Mouse (Mus musculus) heart, embryonic 11.5 days (tissue): ENCODE measurements around the gene Mnt. TPM values are rescaled to one million over a fixed set of nuclear protein-coding genes. Genes with fewer than 3 reads are reported as not detected.
A peak's percentile ranks its signal among the peaks of the same experiment; 100 is the strongest.

Source experiments
- ATAC-seq: fragments of 200-750 bp; cut with Nextera tagmentation; replicated peaks from 2 replicates; pipeline ENCODE4 v1.8.0; 2017; ENCODE audit warnings: moderate library complexity; ENCODE audit not compliant: insufficient number of reproducible peaks, low FRiP score, low TSS enrichment
- H3K27ac ChIP-seq: fragments of 300-500 bp; sonication (generic); 2 replicates; pipeline ENCODE4 v1.5.1; 2014; ENCODE audit warnings: mild to moderate bottlenecking, low read depth, low read length
- H3K27me3 ChIP-seq: fragments of 300-500 bp; sonication (generic); 2 replicates; pipeline ENCODE4 v1.6.1; 2014; ENCODE audit warnings: mild to moderate bottlenecking, low read length, mixed read lengths; ENCODE audit not compliant: control insufficient read depth, insufficient read depth
- H3K36me3 ChIP-seq: fragments of 300-500 bp; sonication (generic); 2 replicates; pipeline ENCODE4 v1.6.1; 2014; ENCODE audit warnings: mild to moderate bottlenecking, low read length, moderate library complexity, mixed read lengths; ENCODE audit not compliant: control insufficient read depth, insufficient read depth
- H3K4me1 ChIP-seq: fragments of 300-500 bp; sonication (generic); 2 replicates; pipeline ENCODE4 v1.6.1; 2014; ENCODE audit warnings: low read length; ENCODE audit not compliant: control insufficient read depth, insufficient read depth
- H3K4me2 ChIP-seq: fragments of 300-500 bp; sonication (generic); 2 replicates; pipeline ENCODE4 v1.6.1; 2014; ENCODE audit warnings: mild to moderate bottlenecking, moderate library complexity
- H3K4me3 ChIP-seq: fragments of 300-500 bp; sonication (generic); 2 replicates; pipeline ENCODE4 v1.5.1; 2014; ENCODE audit warnings: low read depth, low read length
- H3K9ac ChIP-seq: fragments of 300-500 bp; sonication (generic); 2 replicates; pipeline ENCODE4 v1.6.1; 2014; ENCODE audit warnings: mild to moderate bottlenecking, low read depth, low read length, moderate library complexity
- H3K9me3 ChIP-seq: fragments of 300-500 bp; sonication (generic); replicated peaks from 2 replicates; pipeline ENCODE4 v1.6.1; 2016; ENCODE audit warnings: low read length; ENCODE audit not compliant: control insufficient read depth
- WGBS: fragments of 180-500 bp; shearing (Covaris S2); extraction: QIAGEN DNeasy Blood & Tissue Kit; methylation state at CpG from one replicate; pipeline ENCODE4 v1.1.7; 2014; ENCODE audit not compliant: insufficient replicate concordance; 5-methylcytosine and 5-hydroxymethylcytosine counted together
- polyA plus RNA-seq: library from polyadenylated mRNA; unstranded; fragments of >200 nt; fragmentation: Nextera tagmentation; extraction: Ambion mirVana; gene quantifications from 2 replicates; pipeline ENCODE4 v1.2.1, GENCODE M21; 2014

Gene Mnt
- polyA plus RNA-seq, 1 experiment from 2014 or later, result 2.7 TPM

GRCm38 (mm10) chr11:74839860-74840715 lies 9.4 kb downstream of the Mnt start:
- no peak for ATAC-seq
- no peak overlapping the region for H3K4me2 ChIP-seq
- no peak overlapping the region for H3K27ac ChIP-seq
- peaks cover 8% of the 10 kb centered on the region; the same call in 1 of the 2 replicates for H3K36me3 ChIP-seq
- no peaks in the 10 kb centered on the region for H3K27me3 ChIP-seq
- 87% methylated on average over 19 of the region's 19 CpGs for WGBS
- no peak overlapping the region for H3K9ac ChIP-seq
- H3K9me3 ChIP-seq, result no peaks in the 10 kb centered on the region
- H3K4me3 ChIP-seq, result no peak overlapping the region
- H3K4me1 ChIP-seq, result peaks cover 41% of the 10 kb centered on the region

DNA sequence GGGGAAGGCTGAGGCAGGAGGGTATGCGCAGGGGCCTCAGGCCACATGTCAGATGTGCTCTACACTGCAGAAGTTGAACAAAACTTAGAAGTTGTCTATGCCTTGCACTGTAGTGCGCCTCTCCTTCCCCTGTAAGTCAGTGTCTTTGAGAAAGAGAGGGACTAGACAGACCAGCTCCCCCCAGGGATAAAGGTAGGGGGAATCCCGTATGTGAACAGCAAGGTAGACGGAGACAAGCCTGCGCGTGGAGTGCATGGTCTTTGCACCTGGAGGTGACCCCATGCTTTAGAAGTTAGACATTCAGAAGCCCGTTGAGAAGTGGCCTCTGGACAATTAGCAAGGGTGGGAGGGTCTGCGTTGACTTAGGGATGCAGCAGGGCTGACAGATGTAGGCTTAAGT lies 10.0 kb downstream of the Mnt start:
- H3K4me3 ChIP-seq, result no peak overlapping the region
- no peak overlapping the region for H3K27ac ChIP-seq
- WGBS, result 82% methylated on average over 8 of the region's 8 CpGs
- H3K36me3 ChIP-seq, result peaks cover 10% of the 10 kb centered on the region; the same call in 1 of the 2 replicates
- H3K9ac ChIP-seq, result no peak overlapping the region
- H3K4me2 ChIP-seq, result no peak overlapping the region
- no peaks in the 10 kb centered on the region for H3K27me3 ChIP-seq
- no peak for ATAC-seq
- H3K4me1 ChIP-seq, result peaks cover 40% of the 10 kb centered on the region
- no peaks in the 10 kb centered on the region for H3K9me3 ChIP-seq

- Histone ChIP-seq H3K36me3 (peaks cover 10% of the 10 kb centered on the region; the same call in 1 of the 2 replicates), H3K27me3 (no peaks in the 10 kb centered on the region), H3K4me2 (no peak overlapping the region), H3K27ac (peak overlapping the region; percentile 62; the same call in 1 of the 2 replicates), H3K4me3 (no peak overlapping the region), H3K9me3 (no peaks in the 10 kb centered on the region), H3K4me1 (peaks cover 40% of the 10 kb centered on the region), H3K9ac (no peak overlapping the region)
- 76% methylated on average over 9 of the region's 9 CpGs for WGBS
- no peak for ATAC-seq
Measured at GRCm38 (mm10) chr11:74841366-74841765, 10.6 kb downstream of the Mnt start.

GRCm38 (mm10) chr11:74842045-74842444 lies 11.3 kb downstream of the Mnt start:
- Histone ChIP-seq H3K4me1 (peaks cover 37% of the 10 kb centered on the region), H3K9ac (no peak overlapping the region), H3K4me3 (no peak overlapping the region), H3K36me3 (peaks cover 10% of the 10 kb centered on the region; the same call in 1 of the 2 replicates), H3K9me3 (no peaks in the 10 kb centered on the region), H3K4me2 (no peak overlapping the region), H3K27me3 (no peaks in the 10 kb centered on the region), H3K27ac (no peak overlapping the region)
- WGBS, result 78% methylated on average over 13 of the region's 13 CpGs
- no peak for ATAC-seq

GRCm38 (mm10) chr11:74842656-74843434 lies 12.1 kb downstream of the Mnt start:
- Histone ChIP-seq H3K27me3 (no peaks in the 10 kb centered on the region), H3K9ac (peak overlapping the region; percentile 39; the same call in 1 of the 2 replicates), H3K4me1 (peaks cover 35% of the 10 kb centered on the region), H3K27ac (peak overlapping the region; percentile 54; the same call in 1 of the 2 replicates), H3K4me2 (no peak overlapping the region), H3K9me3 (no peaks in the 10 kb centered on the region), H3K36me3 (peaks cover 10% of the 10 kb centered on the region; the same call in 1 of the 2 replicates), H3K4me3 (no peak overlapping the region)
- 89% methylated on average over 22 of the region's 22 CpGs for WGBS
- ATAC-seq, result no peak

GRCm38 (mm10) chr11:74843435-74843714 lies 12.7 kb downstream of the Mnt start:
- no peaks in the 10 kb centered on the region for H3K27me3 ChIP-seq
- peaks cover 10% of the 10 kb centered on the region; the same call in 1 of the 2 replicates for H3K36me3 ChIP-seq
- ATAC-seq, result no peak
- H3K9ac ChIP-seq, result peak overlapping the region; percentile 39; the same call in 1 of the 2 replicates
- WGBS, result 75% methylated on average over 2 of the region's 2 CpGs
- H3K4me2 ChIP-seq, result no peak overlapping the region
- H3K4me3 ChIP-seq, result no peak overlapping the region
- H3K27ac ChIP-seq, result 0 out of 2 replicates have a peak overlapping the region, but pooled peaks have one; percentile 54
- peaks cover 40% of the 10 kb centered on the region for H3K4me1 ChIP-seq
- no peaks in the 10 kb centered on the region for H3K9me3 ChIP-seq

GRCm38 (mm10) chr11:74843761-74844160 lies 13.0 kb downstream of the Mnt start:
- WGBS, result 74% methylated on average over 5 of the region's 5 CpGs
- Histone ChIP-seq H3K9me3 (no peaks in the 10 kb centered on the region), H3K36me3 (peaks cover 10% of the 10 kb centered on the region; the same call in 1 of the 2 replicates), H3K4me3 (no peak overlapping the region), H3K9ac (no peak overlapping the region), H3K27me3 (no peaks in the 10 kb centered on the region), H3K4me1 (peaks cover 44% of the 10 kb centered on the region), H3K4me2 (no peak overlapping the region), H3K27ac (no peak overlapping the region)
- ATAC-seq, result no peak

- Histone ChIP-seq H3K4me3 (no peak overlapping the region), H3K4me2 (no peak overlapping the region), H3K36me3 (peaks cover 10% of the 10 kb centered on the region; the same call in 1 of the 2 replicates), H3K4me1 (peaks cover 46% of the 10 kb centered on the region), H3K9ac (no peak overlapping the region), H3K27me3 (no peaks in the 10 kb centered on the region), H3K27ac (no peak overlapping the region), H3K9me3 (no peaks in the 10 kb centered on the region)
- no peak for ATAC-seq
- 70% methylated on average over 3 of the region's 3 CpGs for WGBS
Measured at GRCm38 (mm10) chr11:74845784-74846183, 15.1 kb downstream of the Mnt start.
